Comparison of ENCODE assay signal across 8 mouse cellular contexts in genomic region chr9:99062544-99062943, GRCm38 (mm10). TPM values are rescaled to one million over a fixed set of nuclear protein-coding genes. Genes with fewer than 3 reads are reported as not detected.
DNase-seq lines count a peak whose midpoint lies in the region; ATAC-seq lines count a peak whose summit lies in the region.

No protein-coding gene starts in this region.

- no peak overlapping the region for H3K9ac ChIP-seq in hindbrain, embryonic 15.5 days

- no peaks in the 10 kb centered on the region for H3K4me1 ChIP-seq in hindbrain, embryonic 15.5 days (replicated peaks)

- no peak overlapping the region for H3K27ac ChIP-seq in hindbrain, embryonic 15.5 days (replicated peaks)

- 47% methylated on average over 7 of the region's 7 CpGs for WGBS in hindbrain, embryonic 15.5 days

- DNase-seq in R1 (ENCODE audit: low read depth, low spot score), result peak; percentile 76
- DNase-seq in cerebellum, postnatal 14 days, result peak; percentile 87 to 91
- peak; percentile 66 to 70 for DNase-seq in frontal cortex, postnatal 25 days (ENCODE audit: low spot score in 2 of 2)
- peak; percentile 73 to 77 for DNase-seq in layer of hippocampus, postnatal 36 days
- peak; percentile 76 for DNase-seq in right cerebral cortex, postnatal 25 days
- DNase-seq in urinary bladder, postnatal 25 days (ENCODE audit: low spot score), result peak; percentile 75

- no peak overlapping the region for H3K4me2 ChIP-seq in hindbrain, embryonic 15.5 days

- H3K4me3 ChIP-seq in hindbrain, embryonic 15.5 days, result no peak overlapping the region

- no peaks in the 10 kb centered on the region for H3K27me3 ChIP-seq in hindbrain, embryonic 15.5 days

- no peaks in the 10 kb centered on the region for H3K9me3 ChIP-seq in hindbrain, embryonic 15.5 days

- peaks cover 11% of the 10 kb centered on the region for H3K36me3 ChIP-seq in hindbrain, embryonic 15.5 days

- ATAC-seq in hindbrain, embryonic 15.5 days (ENCODE audit: low FRiP score, low read depth), result peak; percentile 86
- ATAC-seq in megakaryocyte, adult 5-6 weeks (ENCODE audit: poor library complexity, severe bottlenecking), result peak; percentile 94

RNA-seq across cellular contexts. Expression of gene Gm1123, which starts 27.0 kb away (rescaled TPM):
- 0.13 TPM in 1 of 2 replicates, not detected in the other for polyA plus RNA-seq in hindbrain, embryonic 15.5 days (2015; fragmentation: Nextera tagmentation; extraction: Ambion mirVana)
- total RNA-seq in layer of hippocampus, postnatal 36 days (2021), result not detected
- total RNA-seq in megakaryocyte, adult 5-6 weeks (2015), result 0.29 TPM in 1 of 2 replicates, not detected in the other
- total RNA-seq in megakaryocyte, adult 5-6 weeks (2017), result 0.81 TPM in 1 of 2 replicates, not detected in the other
